Mouse (Mus musculus) activated CD4-positive, CD25-positive, alpha-beta regulatory T cell (primary cell): ENCODE data around the gene Tmem132c. TPM values are rescaled to one million over a fixed set of nuclear protein-coding genes. Genes with fewer than 3 reads are reported as not detected.

ENCODE experiments used
- polyA plus RNA-seq, 2 experiments: library from polyadenylated mRNA; unstranded; fragments of 100-300 nt; shearing (Covaris generic); gene quantifications; one replicate each; pipeline ENCODE4 v1.2.1; 2017

The Tmem132c gene
- polyA plus RNA-seq: under 1 TPM in 1 of 2 experiments, not detected in 1; 0.09 TPM

DNA sequence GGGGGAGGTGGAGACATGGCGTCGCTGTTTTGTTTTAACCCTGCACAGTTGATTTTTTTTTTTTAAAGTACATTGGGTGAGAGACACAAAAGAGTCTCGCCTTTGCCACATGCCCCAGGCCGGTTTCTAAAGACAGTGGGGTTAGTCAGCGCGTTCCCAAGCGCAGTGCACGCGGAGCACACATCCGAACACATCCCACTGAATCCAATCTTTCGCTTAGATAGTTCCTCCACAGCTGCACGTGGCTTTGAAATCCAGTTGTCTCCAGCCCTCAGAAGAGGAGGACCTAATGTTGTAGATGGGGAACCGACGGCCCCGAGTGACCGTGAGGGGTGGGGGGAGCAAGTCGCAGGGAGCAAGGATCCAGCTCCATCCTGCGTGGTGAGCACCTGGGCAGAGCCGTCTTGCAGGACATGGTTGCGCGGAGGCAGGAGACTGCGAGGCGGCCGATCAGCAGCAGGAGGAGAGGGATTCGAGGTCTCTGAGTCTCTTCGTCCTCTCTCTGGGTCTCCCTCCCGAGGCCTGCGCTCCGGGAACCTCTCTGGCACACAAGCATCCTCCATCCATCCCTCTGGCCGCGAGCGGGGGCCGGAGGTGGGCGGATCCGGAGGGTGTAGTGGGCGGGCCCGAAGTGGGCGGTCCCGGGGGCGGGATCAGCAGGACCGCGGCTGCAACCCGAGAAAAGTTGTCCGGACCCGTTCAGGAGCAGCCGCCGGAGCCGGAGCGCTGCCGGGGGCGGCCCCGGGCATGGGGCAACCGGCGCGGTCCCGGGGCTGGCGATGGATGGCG, at the start of gene Tmem132c:
Gene Tmem132c, plus strand, starts transcription at position 673 of the 789 bp plus-strand sequence.

